Mouse (Mus musculus): ENCODE results near the gene Naa16. TPM values are rescaled to one million over a fixed set of nuclear protein-coding genes. Genes with fewer than 3 reads are reported as not detected.

Gene Naa16
- 10 to 100 TPM; 28.6 to 33.6 TPM for total RNA-seq (2023)

GRCm38 (mm10) chr14:79390265-79390926 is at the start of gene Naa16:
TSS of gene Naa16 (minus strand) at chr14:79390778.

DNA sequence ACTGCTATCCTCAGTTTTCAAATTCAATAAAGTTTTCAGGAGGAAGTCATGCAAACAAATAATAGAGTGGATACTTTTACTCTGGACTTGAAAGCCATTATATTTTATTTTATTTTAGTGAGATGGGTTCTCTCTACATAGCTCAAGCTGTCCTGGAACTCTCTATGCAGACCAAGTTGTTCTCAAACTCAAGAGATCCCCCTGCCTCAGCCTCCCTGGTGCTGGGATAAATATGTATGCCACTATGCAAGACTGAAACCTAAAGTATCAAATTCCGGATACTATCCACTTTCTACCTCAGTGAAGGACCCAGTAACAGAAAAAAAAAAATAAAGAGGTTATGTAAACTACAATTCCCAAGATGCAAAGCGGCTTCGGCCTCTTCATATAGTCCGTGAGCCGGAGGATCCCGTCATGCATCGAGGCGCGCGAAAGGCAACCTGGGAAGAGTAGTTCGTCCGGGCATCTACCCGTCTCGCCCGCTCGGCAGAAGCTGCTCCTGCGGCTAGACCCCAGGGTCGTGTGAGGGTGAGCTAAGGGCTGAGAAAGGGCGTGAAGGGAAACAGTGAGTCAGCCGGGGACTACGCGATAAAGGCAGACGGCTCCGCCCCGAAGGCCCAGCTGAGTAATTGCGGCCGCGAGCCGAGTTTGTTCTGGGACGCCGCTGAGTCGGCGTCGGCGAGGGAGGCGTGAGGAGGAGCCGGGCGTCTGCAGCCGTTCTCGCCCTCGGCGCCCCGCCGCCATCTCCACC is 35.6 kb upstream of the Naa16 start, which contains the start of gene Kbtbd7:
Kbtbd7 (plus strand) TSS at position 533 of the 751 bp plus-strand sequence.

DNA sequence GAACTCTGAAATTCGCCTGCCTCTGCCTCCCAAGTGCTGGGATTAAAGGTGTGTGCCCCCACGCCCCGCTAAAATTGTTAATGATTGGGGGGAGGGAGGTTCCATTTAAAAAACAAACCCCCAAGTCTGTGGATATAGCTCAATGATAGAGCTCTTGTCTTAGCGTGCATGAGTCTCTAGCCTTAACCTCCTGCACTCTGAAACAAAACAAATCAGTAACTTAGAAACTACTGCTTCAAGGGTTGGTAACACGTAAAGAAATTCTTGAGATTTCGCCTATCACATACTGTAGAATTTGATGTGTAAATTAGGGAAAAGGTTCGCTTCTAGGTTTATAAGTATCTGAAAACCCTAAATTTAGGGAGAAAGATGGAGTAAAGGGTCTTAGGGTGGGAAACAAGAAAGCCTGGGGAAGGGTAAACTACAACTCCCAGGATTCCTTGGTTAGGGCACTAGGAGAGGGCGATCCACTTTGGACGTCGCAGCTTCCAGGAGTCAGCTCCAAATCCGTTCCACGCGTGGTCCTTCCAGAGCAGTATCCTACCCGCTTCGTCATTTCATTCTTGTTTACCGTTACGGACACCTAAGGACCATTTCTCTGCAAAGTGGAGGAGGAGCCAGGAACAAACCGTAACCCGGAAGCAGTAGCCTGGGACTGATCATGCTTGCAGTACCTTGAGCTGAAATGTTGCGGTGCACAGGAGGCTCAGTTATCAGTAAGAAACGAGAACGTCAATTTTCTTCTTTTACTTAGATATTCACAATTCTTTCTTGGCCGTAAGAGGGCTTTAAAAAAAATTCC is 6.9 kb upstream of the Naa16 start, which contains the start of gene Mtrf1:
Mtrf1 (plus strand) TSS at position 452 of the 802 bp plus-strand sequence.

GRCm38 (mm10) chr14:79301466-79301875 is 89.1 kb downstream of the Naa16 start, which contains the start of gene Rgcc:
TSS of gene Rgcc (minus strand) at chr14:79301645.

Other genes starting within 250 kb of the Naa16 start
- not detected for gene Zfp957, start 143.4 kb downstream of the Naa16 start, total RNA-seq (2023)
- gene Rgcc, start 89.1 kb downstream of the Naa16 start, total RNA-seq (2023) = 10 to 100 TPM; 51.3 to 58.6 TPM
- gene Mtrf1, start 7.0 kb upstream of the Naa16 start, total RNA-seq (2023) = 1 to 10 TPM; 1.8 to 3.5 TPM
- 10 to 100 TPM; 32.1 to 32.9 TPM for gene Kbtbd7, start 35.7 kb upstream of the Naa16 start, total RNA-seq (2023)
- gene Kbtbd6, start 61.1 kb upstream of the Naa16 start, total RNA-seq (2023) = 1 to 10 TPM; 3.6 TPM
- 10 to 100 TPM; 56.8 to 64.4 TPM for gene Elf1, start 90.4 kb upstream of the Naa16 start, total RNA-seq (2023)
- 10 to 100 TPM; 19.5 to 22.2 TPM for gene Wbp4, start 90.7 kb upstream of the Naa16 start, total RNA-seq (2023)
- gene Sugt1, start 196.9 kb upstream of the Naa16 start, total RNA-seq (2023) = 10 to 100 TPM; 56.8 to 62.8 TPM